ENCODE assay signal across 14 mouse cellular contexts in the genomic region with DNA sequence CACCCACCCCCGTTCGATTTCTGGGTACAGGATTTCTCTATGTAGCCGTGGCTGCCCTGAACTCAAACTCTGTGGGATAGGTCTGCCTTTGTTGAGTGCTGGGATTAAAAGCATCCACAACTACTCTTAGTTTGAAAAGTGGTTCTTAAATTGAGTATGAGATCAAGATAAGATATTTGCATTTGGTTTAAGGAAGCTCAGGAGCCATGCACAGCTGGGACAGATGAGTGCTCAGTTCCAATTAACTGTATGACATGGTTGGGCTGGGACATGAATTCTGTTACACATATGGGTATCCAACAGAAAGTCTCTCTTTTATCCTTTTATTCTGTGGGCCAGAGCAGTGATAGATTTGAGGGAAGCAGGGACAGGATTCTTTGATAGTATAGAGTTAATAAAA. TPM values are rescaled to one million over a fixed set of nuclear protein-coding genes. Genes with fewer than 3 reads are reported as not detected.
DNase-seq lines count a peak whose midpoint lies in the region; ATAC-seq lines count a peak whose summit lies in the region.
"Had no signal": no experiment of that assay in that cellular context is flagged by ENCODE, and none has a peak within 500 bp of the region (broad histone marks: within the 10 kb centered on the region; RNA-seq: fewer than 3 reads in every experiment).

No protein-coding gene starts in this region.

- H3K4me2 ChIP-seq in hindbrain, embryonic 11.5 days (replicated peaks; ENCODE audit: low read depth, low read length): no peak overlapping the region
- H3K4me2 ChIP-seq in midbrain, embryonic 14.5 days (ENCODE audit: low read length): peak overlapping the region; percentile 57
- peak overlapping the region; percentile 12 for H3K4me2 ChIP-seq in hindbrain, embryonic 16.5 days (ENCODE audit: low read length)
- peak overlapping the region; percentile 23; the same call in 1 of the 2 replicates for H3K4me2 ChIP-seq in stomach, embryonic 16.5 days (ENCODE audit: low read depth, low read length)

- no peak for ATAC-seq in hindbrain, embryonic 11.5 days (ENCODE audit: low FRiP score)
- no peak for ATAC-seq in midbrain, embryonic 14.5 days (ENCODE audit: low FRiP score, low TSS enrichment)
- ATAC-seq in hindbrain, embryonic 16.5 days: no peak
- ATAC-seq in stomach, embryonic 16.5 days (ENCODE audit: insufficient read depth, low FRiP score): no peak

- WGBS in hindbrain, embryonic 10.5 days: 94% methylated on average over 3 of the region's 3 CpGs
- 89% methylated on average over 3 of the region's 3 CpGs for WGBS in hindbrain, embryonic 11.5 days
- 88% methylated on average over 3 of the region's 3 CpGs for WGBS in midbrain, embryonic 14.5 days
- WGBS in midbrain, embryonic 10.5 days: 94% methylated on average over 3 of the region's 3 CpGs
- whole genome bisulfite sequencing in hindbrain, embryonic 16.5 days: 86% methylated on average over 3 of the region's 3 CpGs
- 73% methylated on average over 3 of the region's 3 CpGs for WGBS in stomach, embryonic 16.5 days

- peaks cover 28% of the 10 kb centered on the region for H3K4me1 ChIP-seq in hindbrain, embryonic 10.5 days (replicated peaks)
- H3K4me1 ChIP-seq in hindbrain, embryonic 11.5 days (replicated peaks; ENCODE audit: control insufficient read depth, insufficient read depth, low read length): peaks cover 3% of the 10 kb centered on the region
- peaks cover 23% of the 10 kb centered on the region for H3K4me1 ChIP-seq in midbrain, embryonic 14.5 days (ENCODE audit: control insufficient read depth, insufficient read depth, low read length)
- peaks cover 34% of the 10 kb centered on the region for H3K4me1 ChIP-seq in midbrain, embryonic 10.5 days
- H3K4me1 ChIP-seq in hindbrain, embryonic 16.5 days (ENCODE audit: control insufficient read depth, insufficient read depth, low read depth, low read length): peaks cover 25% of the 10 kb centered on the region
- H3K4me1 ChIP-seq in stomach, embryonic 16.5 days (ENCODE audit: control insufficient read depth, insufficient read depth, low read length): peaks cover 13% of the 10 kb centered on the region

- H3K4me3 ChIP-seq in hindbrain, embryonic 10.5 days: peak overlapping the region; percentile 6; the same call in 1 of the 2 replicates
- no peak overlapping the region for H3K4me3 ChIP-seq in hindbrain, embryonic 11.5 days (ENCODE audit: low read depth, low read length)
- no peak overlapping the region for H3K4me3 ChIP-seq in midbrain, embryonic 14.5 days (replicated peaks; ENCODE audit: low read depth, low read length)
- no peak overlapping the region for H3K4me3 ChIP-seq in midbrain, embryonic 10.5 days
- no peak overlapping the region; the same call in 1 of the 2 replicates for H3K4me3 ChIP-seq in hindbrain, embryonic 16.5 days (ENCODE audit: low read length)
- no peak overlapping the region for H3K4me3 ChIP-seq in stomach, embryonic 16.5 days (replicated peaks; ENCODE audit: low read length)

- peaks cover 51% of the 10 kb centered on the region for H3K36me3 ChIP-seq in hindbrain, embryonic 10.5 days
- peaks cover 4% of the 10 kb centered on the region; the same call in 1 of the 2 replicates for H3K36me3 ChIP-seq in hindbrain, embryonic 11.5 days (ENCODE audit: control insufficient read depth, insufficient read depth, low read length)
- peaks cover 25% of the 10 kb centered on the region for H3K36me3 ChIP-seq in midbrain, embryonic 14.5 days (ENCODE audit: control insufficient read depth, insufficient read depth, low read length)
- peaks cover 57% of the 10 kb centered on the region for H3K36me3 ChIP-seq in midbrain, embryonic 10.5 days
- H3K36me3 ChIP-seq in hindbrain, embryonic 16.5 days (ENCODE audit: control insufficient read depth, insufficient read depth, low read length): peaks cover 5% of the 10 kb centered on the region
- H3K36me3 ChIP-seq in stomach, embryonic 16.5 days (ENCODE audit: control insufficient read depth, insufficient read depth, low read length): no peaks in the 10 kb centered on the region

- H3K27ac ChIP-seq in hindbrain, embryonic 10.5 days: no peak overlapping the region
- H3K27ac ChIP-seq in hindbrain, embryonic 11.5 days (ENCODE audit: low read depth, low read length): no peak overlapping the region
- no peak overlapping the region for H3K27ac ChIP-seq in midbrain, embryonic 14.5 days (replicated peaks; ENCODE audit: low read depth, low read length)
- no peak overlapping the region for H3K27ac ChIP-seq in midbrain, embryonic 10.5 days (replicated peaks)
- H3K27ac ChIP-seq in hindbrain, embryonic 16.5 days (ENCODE audit: low read depth, low read length): no peak overlapping the region
- no peak overlapping the region for H3K27ac ChIP-seq in stomach, embryonic 16.5 days (ENCODE audit: low read length)
- H3K27ac ChIP-seq: embryonic facial prominence, embryonic 15.5 days had no signal

- no peaks in the 10 kb centered on the region for H3K27me3 ChIP-seq in hindbrain, embryonic 10.5 days (ENCODE audit: insufficient read depth, poor library complexity, severe bottlenecking)
- H3K27me3 ChIP-seq in hindbrain, embryonic 11.5 days (ENCODE audit: control insufficient read depth, insufficient read depth, low read length): no peaks in the 10 kb centered on the region
- no peaks in the 10 kb centered on the region for H3K27me3 ChIP-seq in midbrain, embryonic 14.5 days (ENCODE audit: control insufficient read depth, insufficient read depth, low read length)
- no peaks in the 10 kb centered on the region for H3K27me3 ChIP-seq in midbrain, embryonic 10.5 days (ENCODE audit: low read depth, poor library complexity, severe bottlenecking)
- no peaks in the 10 kb centered on the region for H3K27me3 ChIP-seq in hindbrain, embryonic 16.5 days (replicated peaks; ENCODE audit: control insufficient read depth, insufficient read depth, low read length)
- no peaks in the 10 kb centered on the region for H3K27me3 ChIP-seq in stomach, embryonic 16.5 days (ENCODE audit: control insufficient read depth, insufficient read depth, low read length)
- H3K27me3 ChIP-seq: embryonic facial prominence, embryonic 15.5 days; megakaryocyte, embryonic 14.5 days had no signal

- no peaks in the 10 kb centered on the region for H3K9me3 ChIP-seq in hindbrain, embryonic 10.5 days
- no peaks in the 10 kb centered on the region for H3K9me3 ChIP-seq in hindbrain, embryonic 11.5 days (ENCODE audit: control insufficient read depth, low read length)
- no peaks in the 10 kb centered on the region for H3K9me3 ChIP-seq in midbrain, embryonic 14.5 days (ENCODE audit: control insufficient read depth, low read length)
- no peaks in the 10 kb centered on the region for H3K9me3 ChIP-seq in midbrain, embryonic 10.5 days (replicated peaks)
- no peaks in the 10 kb centered on the region for H3K9me3 ChIP-seq in hindbrain, embryonic 16.5 days (ENCODE audit: control insufficient read depth, low read length)
- H3K9me3 ChIP-seq in stomach, embryonic 16.5 days (replicated peaks; ENCODE audit: control insufficient read depth, low read length): no peaks in the 10 kb centered on the region
- H3K9me3 ChIP-seq: embryonic facial prominence, embryonic 15.5 days; megakaryocyte, embryonic 14.5 days had no signal

- H3K9ac ChIP-seq in hindbrain, embryonic 11.5 days (ENCODE audit: low read depth, low read length): no peak overlapping the region
- H3K9ac ChIP-seq in midbrain, embryonic 14.5 days (replicated peaks; ENCODE audit: low read length): 0 out of 2 replicates have a peak overlapping the region, but pooled peaks have one; percentile 16
- no peak overlapping the region for H3K9ac ChIP-seq in hindbrain, embryonic 16.5 days (ENCODE audit: low read depth, low read length)
- H3K9ac ChIP-seq in stomach, embryonic 16.5 days (ENCODE audit: low read length): no peak overlapping the region
- H3K9ac ChIP-seq: embryonic facial prominence, embryonic 15.5 days had no signal

- DNase-seq in hindbrain, embryonic 10.5 days (ENCODE audit: low spot score): no peak
- no peak for DNase-seq in hindbrain, embryonic 11.5 days (ENCODE audit: low spot score)
- no peak for DNase-seq in midbrain, embryonic 14.5 days
- DNase-seq in midbrain, embryonic 10.5 days (ENCODE audit: low spot score): no peak
- DNase-seq in right cerebral cortex, adult 18-20 months: no peak
- DNase-seq in heart, adult 9 months (ENCODE audit: low spot score in 2 of 2): no peak
- DNase-seq: cerebellum, adult 8-10 months; kidney, postnatal 25 days had no signal

RNA-seq across cellular contexts. Expression of a gene that starts 2.7 kb away (rescaled TPM):
- 37.9 and 47.4 TPM in 2 replicates for polyA plus RNA-seq in hindbrain, embryonic 10.5 days (2016; fragmentation: Nextera tagmentation; extraction: Ambion mirVana)
- polyA plus RNA-seq in hindbrain, embryonic 11.5 days (2014; fragmentation: Nextera tagmentation; extraction: Ambion mirVana): 30.1 and 31.3 TPM in 2 replicates
- polyA plus RNA-seq in midbrain, embryonic 14.5 days (2014; fragmentation: Nextera tagmentation; extraction: Ambion mirVana): 35.9 and 38.4 TPM in 2 replicates
- 36.2 and 39.1 TPM in 2 replicates for polyA plus RNA-seq in midbrain, embryonic 10.5 days (2016; fragmentation: Nextera tagmentation; extraction: Ambion mirVana)
- 32.1 and 34.6 TPM in 2 replicates for polyA plus RNA-seq in hindbrain, embryonic 16.5 days (2015; fragmentation: Nextera tagmentation; extraction: Ambion mirVana)
- polyA plus RNA-seq in stomach, embryonic 16.5 days (2015; fragmentation: Nextera tagmentation; extraction: Ambion mirVana): 20.9 and 22.1 TPM in 2 replicates

RNA-seq across cellular contexts. Expression of a gene that starts 13.6 kb away (rescaled TPM):
- 15.4 and 24.5 TPM in 2 replicates for polyA plus RNA-seq in hindbrain, embryonic 10.5 days (2016; fragmentation: Nextera tagmentation; extraction: Ambion mirVana)
- polyA plus RNA-seq in hindbrain, embryonic 11.5 days (2014; fragmentation: Nextera tagmentation; extraction: Ambion mirVana): 15.0 and 20.6 TPM in 2 replicates
- 21.6 and 22.5 TPM in 2 replicates for polyA plus RNA-seq in midbrain, embryonic 14.5 days (2014; fragmentation: Nextera tagmentation; extraction: Ambion mirVana)
- polyA plus RNA-seq in midbrain, embryonic 10.5 days (2016; fragmentation: Nextera tagmentation; extraction: Ambion mirVana): 16.1 and 20.6 TPM in 2 replicates
- 22.6 and 26.2 TPM in 2 replicates for polyA plus RNA-seq in hindbrain, embryonic 16.5 days (2015; fragmentation: Nextera tagmentation; extraction: Ambion mirVana)
- 18.1 and 19.6 TPM in 2 replicates for polyA plus RNA-seq in stomach, embryonic 16.5 days (2015; fragmentation: Nextera tagmentation; extraction: Ambion mirVana)

RNA-seq across cellular contexts. Expression of a gene that starts 17.8 kb away (rescaled TPM):
- not detected in 2 replicates for polyA plus RNA-seq in hindbrain, embryonic 10.5 days (2016; fragmentation: Nextera tagmentation; extraction: Ambion mirVana)
- 0.17 TPM in 1 of 2 replicates, not detected in the other for polyA plus RNA-seq in hindbrain, embryonic 11.5 days (2014; fragmentation: Nextera tagmentation; extraction: Ambion mirVana)
- not detected in 2 replicates for polyA plus RNA-seq in midbrain, embryonic 14.5 days (2014; fragmentation: Nextera tagmentation; extraction: Ambion mirVana)
- polyA plus RNA-seq in midbrain, embryonic 10.5 days (2016; fragmentation: Nextera tagmentation; extraction: Ambion mirVana): not detected in 2 replicates
- polyA plus RNA-seq in hindbrain, embryonic 16.5 days (2015; fragmentation: Nextera tagmentation; extraction: Ambion mirVana): not detected in 2 replicates
- polyA plus RNA-seq in stomach, embryonic 16.5 days (2015; fragmentation: Nextera tagmentation; extraction: Ambion mirVana): 1.3 and 2.2 TPM in 2 replicates
- polyA plus RNA-seq: embryonic facial prominence, embryonic 15.5 days; heart, postnatal 0 days; urinary bladder, adult 2 months had no signal

RNA-seq across cellular contexts. Expression of a gene that starts 19.6 kb away (rescaled TPM):
- polyA plus RNA-seq in hindbrain, embryonic 10.5 days (2016; fragmentation: Nextera tagmentation; extraction: Ambion mirVana): 0.37 TPM in 1 of 2 replicates, not detected in the other
- not detected in 2 replicates for polyA plus RNA-seq in hindbrain, embryonic 11.5 days (2014; fragmentation: Nextera tagmentation; extraction: Ambion mirVana)
- not detected in 2 replicates for polyA plus RNA-seq in midbrain, embryonic 14.5 days (2014; fragmentation: Nextera tagmentation; extraction: Ambion mirVana)
- polyA plus RNA-seq in midbrain, embryonic 10.5 days (2016; fragmentation: Nextera tagmentation; extraction: Ambion mirVana): 0.16 TPM in 1 of 2 replicates, not detected in the other
- not detected in 2 replicates for polyA plus RNA-seq in hindbrain, embryonic 16.5 days (2015; fragmentation: Nextera tagmentation; extraction: Ambion mirVana)
- polyA plus RNA-seq in stomach, embryonic 16.5 days (2015; fragmentation: Nextera tagmentation; extraction: Ambion mirVana): 7.7 and 7.9 TPM in 2 replicates
- polyA plus RNA-seq: heart, postnatal 0 days had no signal

RNA-seq across cellular contexts. Expression of a gene that starts 27.0 kb away (rescaled TPM):
- 80.6 and 88.3 TPM in 2 replicates for polyA plus RNA-seq in hindbrain, embryonic 10.5 days (2016; fragmentation: Nextera tagmentation; extraction: Ambion mirVana)
- 28.0 and 45.3 TPM in 2 replicates for polyA plus RNA-seq in hindbrain, embryonic 11.5 days (2014; fragmentation: Nextera tagmentation; extraction: Ambion mirVana)
- 64.0 and 108 TPM in 2 replicates for polyA plus RNA-seq in midbrain, embryonic 14.5 days (2014; fragmentation: Nextera tagmentation; extraction: Ambion mirVana)
- 85.1 and 86.2 TPM in 2 replicates for polyA plus RNA-seq in midbrain, embryonic 10.5 days (2016; fragmentation: Nextera tagmentation; extraction: Ambion mirVana)
- 104 and 112 TPM in 2 replicates for polyA plus RNA-seq in hindbrain, embryonic 16.5 days (2015; fragmentation: Nextera tagmentation; extraction: Ambion mirVana)
- 67.7 and 68.8 TPM in 2 replicates for polyA plus RNA-seq in stomach, embryonic 16.5 days (2015; fragmentation: Nextera tagmentation; extraction: Ambion mirVana)
